Comparison of ENCODE assay signal across 15 mouse cellular contexts in genomic region chr7:134167586-134167985, GRCm38 (mm10).
DNase-seq lines count a peak whose midpoint lies in the region; ATAC-seq lines count a peak whose summit lies in the region.
"Had no signal": no experiment of that assay in that cellular context is flagged by ENCODE, and none has a peak within 500 bp of the region (broad histone marks: within the 10 kb centered on the region; RNA-seq: fewer than 3 reads in every experiment).

No protein-coding gene starts in this region.

- H3K36me3 ChIP-seq in lung, embryonic 16.5 days (ENCODE audit: control insufficient read depth, insufficient read depth, low read length), result peaks cover 8% of the 10 kb centered on the region; the same call in 1 of the 2 replicates
- no peaks in the 10 kb centered on the region for H3K36me3 ChIP-seq in embryonic facial prominence, embryonic 11.5 days (replicated peaks; ENCODE audit: control insufficient read depth, insufficient read depth, low read depth, low read length)
- H3K36me3 ChIP-seq: heart, embryonic 15.5 days had no signal

- H3K4me2 ChIP-seq in lung, embryonic 16.5 days (ENCODE audit: low read depth, low read length), result no peak overlapping the region
- no peak overlapping the region for H3K4me2 ChIP-seq in embryonic facial prominence, embryonic 11.5 days (ENCODE audit: low read depth, low read length)
- H3K4me2 ChIP-seq: heart, embryonic 15.5 days had no signal

- 11% methylated on average over 3 of the region's 3 CpGs for WGBS in lung, embryonic 16.5 days
- WGBS in embryonic facial prominence, embryonic 11.5 days, result 27% methylated on average over 3 of the region's 3 CpGs

- H3K9me3 ChIP-seq in lung, embryonic 16.5 days (ENCODE audit: control insufficient read depth, low read length), result no peaks in the 10 kb centered on the region
- H3K9me3 ChIP-seq in embryonic facial prominence, embryonic 11.5 days (replicated peaks; ENCODE audit: control insufficient read depth, low read length), result no peaks in the 10 kb centered on the region
- H3K9me3 ChIP-seq: heart, embryonic 15.5 days had no signal

- H3K27ac ChIP-seq in lung, embryonic 16.5 days (ENCODE audit: low read length), result no peak overlapping the region
- no peak overlapping the region for H3K27ac ChIP-seq in embryonic facial prominence, embryonic 11.5 days (replicated peaks; ENCODE audit: low read depth, low read length)
- H3K27ac ChIP-seq: heart, embryonic 15.5 days had no signal

- no peaks in the 10 kb centered on the region for H3K27me3 ChIP-seq in lung, embryonic 16.5 days (ENCODE audit: control insufficient read depth, insufficient read depth, low read depth, low read length)
- H3K27me3 ChIP-seq in embryonic facial prominence, embryonic 11.5 days (ENCODE audit: control insufficient read depth, insufficient read depth, low read length), result no peaks in the 10 kb centered on the region
- H3K27me3 ChIP-seq: heart, embryonic 15.5 days had no signal

- intact Hi-C loops in heart, postnatal 36 days (cut with DNase I), result no loop called here

- DNase-seq in heart, adult 18-20 months, result peak; percentile 28 to 43
- no peak for DNase-seq in heart, postnatal 36 days
- DNase-seq in lung, postnatal 36 days, result no peak
- DNase-seq in embryonic facial prominence, embryonic 11.5 days (ENCODE audit: low spot score), result peak; percentile 44
- DNase-seq in kidney, postnatal 14 days, result peak; percentile 48
- no peak for DNase-seq in right cerebral cortex, adult 18-20 months
- DNase-seq: B cell, adult 2 months; cerebellum, adult 9-11 months; layer of hippocampus, postnatal 36 days; liver; thymus, adult 2 months had no signal

- H3K4me1 ChIP-seq in lung, embryonic 16.5 days (replicated peaks; ENCODE audit: control insufficient read depth, insufficient read depth, low read length), result peaks cover 16% of the 10 kb centered on the region
- no peaks in the 10 kb centered on the region for H3K4me1 ChIP-seq in embryonic facial prominence, embryonic 11.5 days (ENCODE audit: control insufficient read depth, insufficient read depth, low read length)

- H3K4me3 ChIP-seq in lung, embryonic 16.5 days (ENCODE audit: low read length), result no peak overlapping the region
- H3K4me3 ChIP-seq in embryonic facial prominence, embryonic 11.5 days (ENCODE audit: low read depth, low read length), result no peak overlapping the region
- H3K4me3 ChIP-seq: erythroblast, embryonic 14.5 days; heart, embryonic 15.5 days had no signal

- peak; percentile 75 for ATAC-seq in lung, embryonic 16.5 days (ENCODE audit: low read depth)
- ATAC-seq in embryonic facial prominence, embryonic 11.5 days (replicated peaks; ENCODE audit: insufficient number of reproducible peaks, low FRiP score, low TSS enrichment, low read depth), result no peak
- no peak for ATAC-seq in CD4-positive, CD25-positive, alpha-beta regulatory T cell, adult 4 months

- H3K9ac ChIP-seq in lung, embryonic 16.5 days (ENCODE audit: low read length), result no peak overlapping the region
- H3K9ac ChIP-seq in embryonic facial prominence, embryonic 11.5 days (replicated peaks; ENCODE audit: low read length), result no peak overlapping the region
- H3K9ac ChIP-seq: heart, embryonic 15.5 days had no signal

Comparison
In these comparisons a context has a peak if more than half of its experiments do, and no peak if none do; other contexts are left out.
1. DNase-seq: peak in heart, adult 18-20 months (2 of 2), embryonic facial prominence, embryonic 11.5 days (single experiment) and kidney, postnatal 14 days (single experiment); none in heart, postnatal 36 days (0 of 2), lung, postnatal 36 days (single experiment) and right cerebral cortex, adult 18-20 months (single experiment).